Mouse (Mus musculus): Measurements from ENCODE around the gene Ndrg3.
"Not testable (repeated sequence)": the region's sequence is repeated elsewhere in the genome, so short reads cannot be mapped to it uniquely, and the experiment has no call there.

The Ndrg3 gene

GRCm38 (mm10) chr2:156898374-156898773 lies 93.5 kb downstream of the Ndrg3 start:
- no peak for DNase-seq

- DNase-seq: no peak
Observed at GRCm38 (mm10) chr2:156897034-156897433, 94.8 kb downstream of the Ndrg3 start.

GRCm38 (mm10) chr2:156896384-156896914 lies 95.4 kb downstream of the Ndrg3 start:
- no peak for DNase-seq

GRCm38 (mm10) chr2:156894496-156895265 lies 97.2 kb downstream of the Ndrg3 start:
- peak; percentile 25 to 49 for DNase-seq

GRCm38 (mm10) chr2:156892821-156893220 lies 99.0 kb downstream of the Ndrg3 start:
- no peak for DNase-seq

GRCm38 (mm10) chr2:156892240-156892639 lies 99.6 kb downstream of the Ndrg3 start:
- DNase-seq: no peak

- no peak for DNase-seq
Observed at GRCm38 (mm10) chr2:156888490-156888889, 103.4 kb downstream of the Ndrg3 start.

- no peak for DNase-seq
Observed at GRCm38 (mm10) chr2:156887017-156887416, 104.8 kb downstream of the Ndrg3 start, which contains the start of gene Sla2. TSS of gene Sla2 (minus strand) at chr2:156887192.

GRCm38 (mm10) chr2:156886084-156886631 lies 105.7 kb downstream of the Ndrg3 start:
- no peak for DNase-seq

- not testable (repeated sequence) for DNase-seq
Observed at GRCm38 (mm10) chr2:156885666-156886065, 106.2 kb downstream of the Ndrg3 start.

- DNase-seq: no peak
Observed at GRCm38 (mm10) chr2:156884396-156885211, 107.3 kb downstream of the Ndrg3 start.

- no peak for DNase-seq
Observed at GRCm38 (mm10) chr2:156882431-156883001, 109.3 kb downstream of the Ndrg3 start.

- DNase-seq: no peak
Observed at GRCm38 (mm10) chr2:156879541-156879940, 112.3 kb downstream of the Ndrg3 start.

GRCm38 (mm10) chr2:156877726-156878125 lies 114.1 kb downstream of the Ndrg3 start:
- DNase-seq: peak in 1 of 2 experiments; percentile 56

Measured in kidney, postnatal 25 days (tissue).